Mouse (Mus musculus): Measurements from ENCODE around the gene Nsmce4a. TPM values are rescaled to one million over a fixed set of nuclear protein-coding genes. Genes with fewer than 3 reads are reported as not detected.

Nsmce4a gene
- polyA plus RNA-seq, 1 experiment = 34.0 TPM

GRCm38 (mm10) chr7:130578066-130578465 is 5.1 kb upstream of the Nsmce4a start:
- no peak for DNase-seq (ENCODE audit: low read depth)

- no peak for DNase-seq (ENCODE audit: low read depth)
Observed at GRCm38 (mm10) chr7:130577388-130578003, 4.6 kb upstream of the Nsmce4a start, which contains the start of gene Tacc2. Gene Tacc2 (plus strand): TSS chr7:130577438.

GRCm38 (mm10) chr7:130576981-130577380 is 4.1 kb upstream of the Nsmce4a start:
- DNase-seq (ENCODE audit: low read depth) = no peak

GRCm38 (mm10) chr7:130574211-130574991 is 1.5 kb upstream of the Nsmce4a start:
- no peak for DNase-seq (ENCODE audit: low read depth)

- DNase-seq (ENCODE audit: low read depth) = no peak
Observed at GRCm38 (mm10) chr7:130573746-130574145, 828 bp upstream of the Nsmce4a start.

GRCm38 (mm10) chr7:130570472-130570871 is 2.4 kb downstream of the Nsmce4a start:
- DNase-seq (ENCODE audit: low read depth) = no peak

GRCm38 (mm10) chr7:130568783-130569436 is 4.0 kb downstream of the Nsmce4a start:
- DNase-seq (ENCODE audit: low read depth) = no peak

GRCm38 (mm10) chr7:130564596-130564995 is 8.3 kb downstream of the Nsmce4a start:
- no peak for DNase-seq (ENCODE audit: low read depth)

- no peak for DNase-seq (ENCODE audit: low read depth)
Observed at GRCm38 (mm10) chr7:130563880-130564279, 9.0 kb downstream of the Nsmce4a start.

- DNase-seq (ENCODE audit: low read depth) = no peak
Observed at GRCm38 (mm10) chr7:130563276-130563675, 9.6 kb downstream of the Nsmce4a start.

- no peak for DNase-seq (ENCODE audit: low read depth)
Observed at GRCm38 (mm10) chr7:130560933-130561332, 12.0 kb downstream of the Nsmce4a start.

GRCm38 (mm10) chr7:130558592-130558991 is 14.3 kb downstream of the Nsmce4a start:
- DNase-seq (ENCODE audit: low read depth) = no peak

- no peak for DNase-seq (ENCODE audit: low read depth)
Observed at GRCm38 (mm10) chr7:130555597-130555996, 17.3 kb downstream of the Nsmce4a start.

- no peak for DNase-seq (ENCODE audit: low read depth)
Observed at GRCm38 (mm10) chr7:130553321-130553720, 19.6 kb downstream of the Nsmce4a start.

GRCm38 (mm10) chr7:130552780-130553179 is 20.1 kb downstream of the Nsmce4a start:
- no peak for DNase-seq (ENCODE audit: low read depth)

- no peak for DNase-seq (ENCODE audit: low read depth)
Observed at GRCm38 (mm10) chr7:130547635-130548175, 25.2 kb downstream of the Nsmce4a start.

- peak; percentile 41 for DNase-seq (ENCODE audit: low read depth)
Observed at GRCm38 (mm10) chr7:130546791-130547484, 26.0 kb downstream of the Nsmce4a start.

- DNase-seq (ENCODE audit: low read depth) = no peak
Observed at GRCm38 (mm10) chr7:130546421-130546790, 26.5 kb downstream of the Nsmce4a start.

GRCm38 (mm10) chr7:130545893-130546292 is 27.0 kb downstream of the Nsmce4a start:
- no peak for DNase-seq (ENCODE audit: low read depth)

GRCm38 (mm10) chr7:130545401-130545800 is 27.5 kb downstream of the Nsmce4a start:
- no peak for DNase-seq (ENCODE audit: low read depth)

- DNase-seq (ENCODE audit: low read depth) = no peak
Observed at GRCm38 (mm10) chr7:130543181-130543580, 29.7 kb downstream of the Nsmce4a start.

- DNase-seq (ENCODE audit: low read depth) = no peak
Observed at GRCm38 (mm10) chr7:130540176-130540575, 32.7 kb downstream of the Nsmce4a start.

Data from gonadal fat pad, adult 2 months (tissue).